17 mouse cellular contexts compared by ENCODE assay signal in the genomic region with DNA sequence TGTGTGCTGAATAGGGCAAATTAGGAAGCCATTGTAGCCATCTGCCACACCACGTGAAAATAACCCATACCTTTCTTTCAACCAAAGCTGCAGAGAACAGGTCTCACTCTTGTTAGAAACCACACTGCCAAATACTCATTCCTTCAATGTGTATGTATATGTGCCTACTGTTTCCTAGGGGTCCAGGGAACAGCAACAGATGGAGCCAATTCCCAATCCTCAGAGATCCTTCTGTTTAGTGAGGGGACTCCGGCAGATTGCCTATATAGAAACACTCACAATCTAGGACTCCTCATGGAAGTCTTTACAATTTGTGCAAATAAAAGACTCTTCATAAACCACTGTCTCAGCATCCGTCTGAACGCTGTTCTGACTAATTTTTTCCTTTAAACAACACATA. TPM values are rescaled to one million over a fixed set of nuclear protein-coding genes. Genes with fewer than 3 reads are reported as not detected.
"Had no signal": no experiment of that assay in that cellular context is flagged by ENCODE, and none has a peak within 500 bp of the region (broad histone marks: within the 10 kb centered on the region; RNA-seq: fewer than 3 reads in every experiment).

No protein-coding gene starts in this region.

- H3K4me3 ChIP-seq: kidney, embryonic 15.5 days; limb, embryonic 12.5 days; limb, embryonic 15.5 days; myocyte; neural tube, embryonic 13.5 days had no signal

- H3K36me3 ChIP-seq: kidney, embryonic 15.5 days; limb, embryonic 12.5 days; limb, embryonic 15.5 days; neural tube, embryonic 13.5 days had no signal

- H3K9ac ChIP-seq: kidney, embryonic 15.5 days; limb, embryonic 12.5 days; limb, embryonic 15.5 days; liver, embryonic 14.5 days; liver, postnatal 0 days; lung, embryonic 14.5 days; neural tube, embryonic 13.5 days had no signal

- H3K27ac ChIP-seq: kidney, embryonic 15.5 days; limb, embryonic 12.5 days; limb, embryonic 15.5 days; liver, embryonic 14.5 days; neural tube, embryonic 13.5 days had no signal

- ATAC-seq: lung, postnatal 0 days had no signal

- H3K27me3 ChIP-seq: kidney, embryonic 15.5 days; limb, embryonic 12.5 days; limb, embryonic 15.5 days; neural tube, embryonic 13.5 days had no signal

- DNase-seq: kidney, postnatal 10 days; kidney, postnatal 36 days; left cerebral cortex, postnatal 4 days; liver, postnatal 0 days; lung, embryonic 14.5 days; midbrain, embryonic 14.5 days; thymus, adult 18-20 months; thymus, postnatal 36 days had no signal

- H3K9me3 ChIP-seq: kidney, embryonic 15.5 days; limb, embryonic 12.5 days; limb, embryonic 15.5 days; neural tube, embryonic 13.5 days had no signal

- H3K4me2 ChIP-seq: kidney, embryonic 15.5 days; limb, embryonic 12.5 days; limb, embryonic 15.5 days; liver, embryonic 11.5 days; lung, embryonic 14.5 days; neural tube, embryonic 13.5 days had no signal

- H3K4me1 ChIP-seq: limb, embryonic 12.5 days; neural tube, embryonic 13.5 days had no signal

RNA-seq across cellular contexts. Expression of gene Lrrc17, which starts 25.2 kb away (rescaled TPM):
- polyA plus RNA-seq: macrophage had no signal
